Mouse (Mus musculus) retina, postnatal 1 day (tissue): ENCODE data around the gene H2al1d.
A peak's percentile ranks its signal among the peaks of the same experiment; 100 is the strongest.
"Not testable (repeated sequence)": the region's sequence is repeated elsewhere in the genome, so short reads cannot be mapped to it uniquely, and the experiment has no call there.

Experiments used
- DNase-seq: peaks from one replicate; pipeline ENCODE4 v3.0.0-alpha.2; 2012

Gene H2al1d

DNA sequence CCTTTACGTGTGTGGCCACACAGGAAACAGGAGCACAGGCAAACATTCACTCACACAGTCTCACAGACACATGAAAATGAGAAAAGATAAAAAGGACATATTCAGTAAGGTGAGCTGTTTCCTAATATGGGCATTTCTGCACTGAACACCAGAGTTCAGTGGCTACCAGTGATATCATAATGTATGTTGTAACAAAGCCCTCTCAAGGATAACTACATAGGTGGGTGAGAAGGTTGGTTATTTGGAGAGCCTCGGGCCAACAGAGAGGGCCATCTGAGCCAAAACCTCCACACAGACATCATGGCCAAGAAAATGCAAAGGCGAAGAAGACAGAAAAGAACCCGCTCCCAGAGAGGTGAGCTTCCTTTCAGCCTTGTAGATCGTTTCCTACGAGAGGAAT is at the start of gene H2al1d:
H2al1d (plus strand) TSS at position 301 of the 400 bp plus-strand sequence.
- DNase-seq, result not testable (repeated sequence)

DNA sequence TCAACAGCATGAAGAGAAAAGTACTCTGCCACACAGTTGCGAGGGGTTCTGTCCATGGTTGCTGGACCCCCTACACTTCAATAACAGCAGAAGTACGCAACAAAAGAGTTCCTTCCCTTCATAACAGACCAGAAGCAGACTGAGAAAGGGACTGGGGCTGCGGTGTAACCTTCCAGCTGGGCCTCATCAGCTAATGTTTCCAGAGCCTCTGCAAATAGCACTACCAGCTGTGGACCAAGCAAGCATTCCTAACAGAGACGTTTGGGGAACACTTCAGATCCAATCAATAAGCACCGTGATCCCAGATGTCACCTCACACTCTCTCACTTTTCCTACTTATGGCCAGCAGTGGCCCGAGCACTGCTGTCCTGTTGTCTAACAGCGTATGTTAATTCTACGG is 43.7 kb upstream of the H2al1d start:
- no peak for DNase-seq

DNA sequence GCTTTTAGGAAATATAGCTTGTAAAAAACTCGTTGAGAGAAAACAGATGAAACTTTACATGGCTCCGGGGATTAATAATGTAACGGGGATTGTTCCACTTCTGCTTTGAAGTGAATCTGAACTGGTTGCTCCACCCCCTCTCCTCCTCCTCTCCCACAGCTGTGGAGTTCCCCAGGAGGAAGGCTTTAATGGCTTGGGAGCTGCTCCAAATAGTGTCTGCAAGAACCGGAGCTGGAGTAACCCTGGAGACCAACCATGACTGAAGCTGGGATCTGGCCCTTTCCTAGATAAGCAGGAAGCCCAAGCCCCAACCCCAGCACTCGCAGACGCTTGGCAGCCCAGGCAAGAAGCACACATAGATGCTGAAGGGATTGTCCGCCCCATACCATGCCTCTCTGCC is 40.8 kb upstream of the H2al1d start:
- no peak for DNase-seq

GRCm38 (mm10) chrX:11269074-11269473 is 39.5 kb upstream of the H2al1d start:
- no peak for DNase-seq

DNA sequence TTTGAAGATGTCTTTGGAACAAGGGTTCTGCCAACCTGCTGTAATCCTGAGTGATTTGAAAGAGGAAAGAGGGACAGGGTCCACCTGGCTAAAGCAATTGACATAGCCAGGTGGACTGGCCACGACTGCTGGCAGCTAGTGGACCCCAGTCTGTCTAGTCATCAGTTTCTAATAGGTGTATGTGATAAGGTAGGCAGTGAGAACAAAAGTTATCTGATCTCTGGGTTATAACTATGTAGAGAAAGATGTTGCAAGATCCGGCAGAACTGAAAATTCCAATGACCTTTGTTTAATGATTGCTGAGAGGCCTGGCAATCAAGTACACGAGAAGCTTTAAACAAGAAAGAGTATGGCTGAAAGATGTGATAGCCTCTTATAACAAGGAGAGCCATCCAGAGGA is 35.4 kb upstream of the H2al1d start:
- no peak for DNase-seq

DNA sequence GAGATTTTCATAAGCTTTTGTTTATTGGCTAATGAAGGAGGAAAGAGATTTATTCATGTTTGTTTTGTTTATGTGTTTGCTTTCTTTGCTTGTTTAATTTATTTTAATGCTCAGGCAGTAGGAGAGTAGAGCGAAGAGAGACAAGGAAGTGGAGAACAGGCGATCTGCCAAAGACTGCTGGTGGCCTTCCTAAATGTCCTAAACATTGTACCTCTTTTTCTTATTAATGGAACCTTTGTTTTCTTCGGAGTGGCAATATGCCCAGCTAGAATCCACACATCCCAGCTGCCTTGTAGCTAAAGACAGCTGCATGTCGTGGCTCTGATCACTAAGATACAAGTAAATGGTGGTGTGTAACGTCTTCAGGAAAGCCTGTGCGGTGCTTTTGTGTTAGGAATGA is 31.5 kb upstream of the H2al1d start:
- DNase-seq, result no peak

DNA sequence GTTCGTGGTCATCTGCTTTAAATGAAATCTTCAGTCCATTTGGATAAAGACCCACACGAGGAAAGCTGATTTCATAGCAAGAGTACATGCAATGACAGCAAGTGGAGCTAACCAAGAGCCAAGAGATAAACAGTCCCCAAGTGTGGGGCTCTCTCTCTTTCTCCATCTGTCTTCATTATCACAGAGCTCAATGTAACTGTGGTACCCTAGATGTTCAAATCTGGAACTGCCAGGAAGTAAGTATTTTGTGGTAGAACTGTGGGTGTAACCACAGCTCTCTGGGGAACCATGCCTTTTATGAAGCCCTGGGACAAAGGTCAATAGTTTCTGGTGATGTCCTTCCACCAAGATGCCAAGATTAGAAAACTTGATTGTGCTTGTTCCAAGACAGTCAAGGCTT is 27.9 kb upstream of the H2al1d start:
- no peak for DNase-seq

DNA sequence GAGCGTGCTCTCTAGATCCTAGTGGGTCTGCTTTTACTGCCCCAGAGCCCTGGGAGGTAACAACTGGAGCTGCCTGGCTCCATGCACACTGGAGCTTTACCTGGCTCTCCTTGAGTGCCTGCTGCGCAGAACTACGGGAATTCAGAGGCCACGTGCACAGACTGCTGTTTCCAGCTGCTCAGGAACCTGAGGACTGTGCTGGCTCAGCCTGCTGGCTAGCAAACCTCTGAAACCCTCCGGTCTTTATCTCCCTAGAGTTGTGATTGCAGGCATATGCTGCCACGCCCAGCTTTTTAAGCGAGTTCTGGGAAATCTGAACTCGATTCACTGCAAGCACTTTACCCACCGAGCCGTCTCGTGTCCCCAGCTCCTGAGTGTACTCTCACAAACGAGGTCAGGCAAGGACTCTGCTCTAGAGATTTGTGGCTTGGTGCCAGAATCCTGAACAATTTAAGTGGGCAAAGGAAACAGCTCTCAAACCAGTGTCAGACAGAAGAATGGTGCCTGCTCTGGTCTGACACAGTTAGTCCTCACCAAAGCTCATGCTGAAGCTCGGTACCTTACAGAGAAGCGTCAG is 20.2 kb upstream of the H2al1d start:
- DNase-seq, result peak; percentile 61

DNA sequence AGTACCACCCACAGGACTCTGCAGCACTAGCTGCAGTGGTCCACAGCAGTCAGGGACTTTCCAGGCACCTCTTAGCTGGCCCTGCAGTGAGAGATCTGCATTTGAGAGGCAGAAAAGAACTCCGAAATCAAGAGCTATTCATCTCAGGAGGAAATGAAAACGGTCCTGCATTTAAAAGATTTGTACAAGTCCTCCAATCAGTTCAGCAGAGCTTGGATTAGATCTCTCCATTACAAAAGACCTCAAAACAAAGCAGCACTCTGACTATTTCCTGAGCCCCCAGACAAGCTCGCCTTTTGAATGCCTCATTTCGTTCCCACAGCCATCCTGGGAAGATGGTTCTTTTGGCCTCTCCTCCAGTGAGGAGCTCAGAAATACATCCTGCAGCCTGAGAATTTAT is 19.4 kb upstream of the H2al1d start:
- DNase-seq, result no peak

DNA sequence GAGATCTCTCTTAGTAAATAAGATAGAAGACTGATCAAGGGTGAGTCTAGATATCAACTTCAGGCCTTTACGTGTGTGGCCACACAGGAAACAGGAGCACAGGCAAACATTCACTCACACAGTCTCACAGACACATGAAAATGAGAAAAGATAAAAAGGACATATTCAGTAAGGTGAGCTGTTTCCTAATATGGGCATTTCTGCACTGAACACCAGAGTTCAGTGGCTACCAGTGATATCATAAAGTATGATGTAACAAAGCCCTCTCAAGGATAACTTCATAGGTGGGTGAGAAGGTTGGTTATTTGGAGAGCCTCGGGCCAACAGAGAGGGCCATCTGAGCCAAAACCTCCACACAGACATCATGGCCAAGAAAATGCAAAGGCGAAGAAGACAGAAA is 9.7 kb upstream of the H2al1d start, which contains the start of gene H2al1a:
H2al1a (plus strand) TSS at position 301 of the 400 bp plus-strand sequence.
- DNase-seq, result not testable (repeated sequence)

GRCm38 (mm10) chrX:11302132-11302531 is 6.5 kb upstream of the H2al1d start, which contains the start of gene H2al1b:
H2al1b (plus strand) TSS chrX:11302432.
- not testable (repeated sequence) for DNase-seq

DNA sequence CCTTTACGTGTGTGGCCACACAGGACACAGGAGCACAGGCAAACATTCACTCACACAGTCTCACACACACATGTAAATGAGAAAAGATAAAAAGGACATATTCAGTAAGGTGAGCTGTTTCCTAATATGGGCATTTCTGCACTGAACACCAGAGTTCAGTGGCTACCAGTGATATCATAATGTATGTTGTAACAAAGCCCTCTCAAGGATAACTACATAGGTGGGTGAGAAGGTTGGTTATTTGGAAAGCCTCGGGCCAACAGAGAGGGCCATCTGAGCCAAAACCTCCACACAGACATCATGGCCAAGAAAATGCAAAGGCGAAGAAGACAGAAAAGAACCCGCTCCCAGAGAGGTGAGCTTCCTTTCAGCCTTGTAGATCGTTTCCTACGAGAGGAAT is 3.3 kb upstream of the H2al1d start, which contains the start of gene H2al1c:
H2al1c (plus strand) TSS at position 301 of the 400 bp plus-strand sequence.
- not testable (repeated sequence) for DNase-seq

GRCm38 (mm10) chrX:11311634-11312033 is 3.0 kb downstream of the H2al1d start, which contains the start of gene H2al1e:
H2al1e (plus strand) TSS chrX:11311934.
- DNase-seq, result not testable (repeated sequence)

- DNase-seq, result not testable (repeated sequence)
Observed at GRCm38 (mm10) chrX:11314858-11315257, 6.2 kb downstream of the H2al1d start, which contains the start of gene H2al1f. H2al1f (plus strand) TSS chrX:11315158.

GRCm38 (mm10) chrX:11317956-11318355 is 9.3 kb downstream of the H2al1d start, which contains the start of gene H2al1g:
H2al1g (plus strand) TSS chrX:11318256.
- not testable (repeated sequence) for DNase-seq

DNA sequence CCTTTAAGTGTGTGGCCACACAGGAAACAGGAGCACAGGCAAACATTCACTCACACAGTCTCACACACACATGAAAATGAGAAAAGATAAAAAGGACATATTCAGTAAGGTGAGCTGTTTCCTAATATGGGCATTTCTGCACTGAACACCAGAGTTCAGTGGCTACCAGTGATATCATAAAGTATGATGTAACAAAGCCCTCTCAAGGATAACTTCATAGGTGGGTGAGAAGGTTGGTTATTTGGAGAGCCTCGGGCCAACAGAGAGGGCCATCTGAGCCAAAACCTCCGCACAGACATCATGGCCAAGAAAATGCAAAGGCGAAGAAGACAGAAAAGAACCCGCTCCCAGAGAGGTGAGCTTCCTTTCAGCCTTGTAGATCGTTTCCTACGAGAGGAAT is 12.6 kb downstream of the H2al1d start, which contains the start of gene H2al1h:
H2al1h (plus strand) TSS at position 301 of the 400 bp plus-strand sequence.
- DNase-seq, result not testable (repeated sequence)

- DNase-seq, result not testable (repeated sequence)
Observed at GRCm38 (mm10) chrX:11324359-11324758, 15.7 kb downstream of the H2al1d start, which contains the start of gene H2al1i. H2al1i (plus strand) TSS chrX:11324659.

DNA sequence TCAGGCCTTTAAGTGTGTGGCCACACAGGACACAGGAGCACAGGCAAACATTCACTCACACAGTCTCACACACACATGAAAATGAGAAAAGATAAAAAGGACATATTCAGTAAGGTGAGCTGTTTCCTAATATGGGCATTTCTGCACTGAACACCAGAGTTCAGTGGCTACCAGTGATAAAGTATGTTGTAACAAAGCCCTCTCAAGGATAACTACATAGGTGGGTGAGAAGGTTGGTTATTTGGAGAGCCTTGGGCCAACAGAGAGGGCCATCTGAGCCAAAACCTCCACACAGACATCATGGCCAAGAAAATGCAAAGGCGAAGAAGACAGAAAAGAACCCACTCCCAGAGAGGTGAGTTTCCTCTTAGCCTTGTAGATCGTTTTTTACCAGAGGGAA is 18.9 kb downstream of the H2al1d start, which contains the start of gene H2al1j:
H2al1j (plus strand) TSS at position 301 of the 400 bp plus-strand sequence.
- not testable (repeated sequence) for DNase-seq

DNA sequence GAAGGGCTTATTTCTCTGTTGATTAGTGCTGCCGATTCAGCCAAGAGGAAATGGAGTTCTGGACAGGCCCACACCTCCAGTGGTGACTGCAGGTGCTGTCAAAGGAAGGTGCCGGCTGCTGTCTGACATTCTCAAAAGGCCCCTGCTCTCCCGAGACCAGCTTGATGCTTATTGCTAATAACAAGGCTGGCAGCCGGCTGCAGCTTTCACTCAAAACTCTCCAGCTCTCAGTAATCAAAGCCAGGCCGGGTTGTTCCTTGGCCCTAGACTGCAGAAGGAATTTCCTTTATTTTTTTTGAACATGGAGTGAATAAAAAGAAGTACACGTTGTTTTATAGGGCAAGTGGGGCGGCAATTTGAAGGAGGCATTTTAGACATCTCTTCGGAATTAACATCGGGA is 37.1 kb downstream of the H2al1d start:
- DNase-seq, result peak; percentile 8

GRCm38 (mm10) chrX:11346756-11347155 is 38.1 kb downstream of the H2al1d start:
- no peak for DNase-seq
